ENCODE assay signal across 22 mouse cellular contexts in genomic region chr1:157233451-157233850, GRCm38 (mm10).
"Had no signal": no experiment of that assay in that cellular context is flagged by ENCODE, and none has a peak within 500 bp of the region (broad histone marks: within the 10 kb centered on the region; RNA-seq: fewer than 3 reads in every experiment).

No protein-coding gene starts in this region.

- H3K27ac ChIP-seq: gastrocnemius, adult 2 months; heart, embryonic 10.5 days; hindbrain, embryonic 10.5 days; hindbrain, embryonic 12.5 days; hindbrain, embryonic 14.5 days; intestine, embryonic 15.5 days; limb, embryonic 13.5 days; limb, embryonic 15.5 days; liver, embryonic 12.5 days; liver, embryonic 14.5 days had no signal

- DNase-seq: gastrocnemius, adult 2 months; gastrocnemius, postnatal 10 days; gastrocnemius, postnatal 25 days; heart, adult 18-20 months; heart, postnatal 10 days; heart, postnatal 4 days; kidney, adult 18-20 months; kidney, adult 8-10 months; kidney, postnatal 10 days; kidney, postnatal 25 days; kidney, postnatal 4 days; left cerebral cortex, postnatal 4 days had no signal

- H3K4me3 ChIP-seq: gastrocnemius, adult 2 months; heart, embryonic 10.5 days; heart, embryonic 12.5 days; hindbrain, embryonic 10.5 days; hindbrain, embryonic 12.5 days; intestine, embryonic 15.5 days; limb, embryonic 13.5 days; limb, embryonic 15.5 days; liver, embryonic 12.5 days had no signal
